Mouse (Mus musculus): ENCODE measurements at regions not wholly inside any gene's neighbourhood (a gene's known extent, or its start where the extent isn't known, plus 50 kb on each side); places are given as distances from the start of the nearest gene placed in this dataset.

GRCm38 (mm10) chr15:62265484-62265937 lies 1342.7 kb upstream of the A1bg start:
- TF ChIP-seq CTCF (IDR thresholded peaks at IDR 0.05; ENCODE audit: low read depth, low read length) (no peak), POLR2A (IDR thresholded peaks at IDR 0.05; ENCODE audit: extremely low read depth, insufficient read depth, low read length) (no peak)
